Mouse (Mus musculus): ENCODE data around the gene Ciao1.
"Not testable (repeated sequence)": the region's sequence is repeated elsewhere in the genome, so short reads cannot be mapped to it uniquely, and the experiment has no call there.

Gene Ciao1

DNA sequence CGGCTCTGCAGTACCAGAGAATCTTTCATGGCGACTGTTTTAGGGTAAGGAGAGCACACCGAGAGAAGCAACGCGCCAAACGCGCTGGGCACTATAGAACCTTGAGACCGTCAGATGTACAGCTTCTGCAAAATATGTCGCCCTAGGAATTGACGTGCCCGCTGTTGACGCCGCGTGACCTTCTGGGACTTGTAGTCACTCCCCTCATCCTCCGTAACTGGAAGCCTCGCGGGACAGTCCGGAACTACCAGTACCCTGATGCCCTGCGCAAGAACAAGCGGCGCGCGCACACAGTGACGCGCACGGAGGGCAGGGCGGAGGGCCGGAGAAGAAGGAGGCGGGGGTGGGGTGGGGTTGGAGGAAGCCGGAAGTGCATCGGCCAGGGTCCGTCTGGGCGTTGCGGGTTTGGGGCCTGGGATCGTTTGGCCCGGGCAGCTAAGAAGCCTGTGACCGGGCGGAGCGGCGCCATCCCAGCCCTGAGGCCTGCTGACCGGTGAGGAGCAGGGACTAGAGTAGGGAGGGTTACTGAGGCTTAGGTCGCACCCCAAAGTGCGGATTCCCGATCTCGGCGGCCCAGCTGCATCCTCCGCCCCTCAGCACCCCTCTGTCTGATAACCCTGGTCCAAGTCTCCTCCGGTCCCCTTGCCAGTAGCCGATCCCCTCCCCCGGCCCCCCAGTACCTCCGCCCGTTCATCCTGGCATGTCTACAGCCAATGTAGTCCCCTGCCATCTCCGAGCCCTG lies at the start of gene Ciao1, which contains the start of gene Tmem127:
Gene Ciao1, minus strand, starts transcription at position 225 of the 742 bp plus-strand sequence.
Gene Tmem127, plus strand, starts transcription at position 317 of the 742 bp plus-strand sequence.
- DNase-seq (ENCODE audit: low read depth, low spot score), result peak; percentile 99
- Histone ChIP-seq H3K36me3 (ENCODE audit: control insufficient read depth, insufficient read depth, low read length, poor library complexity, severe bottlenecking) (peaks cover 15% of the 10 kb centered on the region), H3K27me3 (ENCODE audit: control insufficient read depth, insufficient read depth, low read length, poor library complexity, severe bottlenecking) (no peaks in the 10 kb centered on the region)

DNA sequence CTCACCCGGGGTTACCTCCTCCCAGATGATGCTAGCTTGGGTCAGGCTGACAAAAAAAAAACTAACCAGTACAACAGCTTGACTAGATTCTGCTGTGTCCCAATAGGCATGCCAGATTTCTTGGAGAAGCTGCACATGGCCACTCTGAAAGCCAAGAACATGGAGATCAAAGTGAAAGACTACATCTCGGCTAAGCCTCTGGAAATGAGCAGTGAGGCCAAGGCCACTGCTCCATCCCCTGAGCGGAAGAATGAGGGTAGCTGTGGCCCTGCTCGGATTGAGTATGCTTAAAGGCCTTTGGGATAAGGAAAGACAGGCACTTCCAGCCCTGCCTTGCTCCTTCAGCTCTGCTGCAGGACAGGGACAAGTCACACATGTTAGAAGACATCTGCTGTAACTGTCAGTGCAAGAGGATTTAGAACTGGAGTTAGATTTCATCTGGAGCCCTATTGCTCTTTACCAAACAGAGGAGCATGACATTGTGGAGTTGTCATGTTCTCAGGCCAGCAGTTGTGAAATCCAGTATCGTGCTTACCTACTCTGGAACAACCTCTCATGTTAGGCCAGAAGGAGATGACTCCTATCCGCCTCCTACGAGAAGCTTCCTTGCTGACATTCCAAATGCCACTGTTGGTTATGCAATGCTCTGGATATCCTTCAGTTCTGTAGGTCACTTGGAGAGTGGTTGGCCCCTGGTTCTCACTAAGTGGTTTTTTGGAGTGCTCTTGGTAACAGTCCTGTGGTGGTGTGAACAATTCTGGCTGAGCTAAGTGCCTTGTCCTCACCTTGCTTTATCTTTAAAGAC lies 49.6 kb upstream of the Ciao1 start:
- H3K27me3 ChIP-seq (ENCODE audit: control insufficient read depth, insufficient read depth, low read length, poor library complexity, severe bottlenecking), result no peaks in the 10 kb centered on the region
- no peak for DNase-seq (ENCODE audit: low read depth, low spot score)
- peaks cover 6% of the 10 kb centered on the region for H3K36me3 ChIP-seq (ENCODE audit: control insufficient read depth, insufficient read depth, low read length, poor library complexity, severe bottlenecking)

- DNase-seq (ENCODE audit: low read depth, low spot score), result no peak
- H3K36me3 ChIP-seq (ENCODE audit: control insufficient read depth, insufficient read depth, low read length, poor library complexity, severe bottlenecking), result peaks cover 13% of the 10 kb centered on the region
- H3K27me3 ChIP-seq (ENCODE audit: control insufficient read depth, insufficient read depth, low read length, poor library complexity, severe bottlenecking), result no peaks in the 10 kb centered on the region
Measured at GRCm38 (mm10) chr2:127292250-127292649, 44.6 kb upstream of the Ciao1 start.

GRCm38 (mm10) chr2:127278162-127278561 lies 30.5 kb upstream of the Ciao1 start:
- Histone ChIP-seq H3K27me3 (ENCODE audit: control insufficient read depth, insufficient read depth, low read length, poor library complexity, severe bottlenecking) (no peaks in the 10 kb centered on the region), H3K36me3 (ENCODE audit: control insufficient read depth, insufficient read depth, low read length, poor library complexity, severe bottlenecking) (no peaks in the 10 kb centered on the region)
- no peak for DNase-seq (ENCODE audit: low read depth, low spot score)

GRCm38 (mm10) chr2:127275551-127276320 lies 28.1 kb upstream of the Ciao1 start:
- no peak for DNase-seq (ENCODE audit: low read depth, low spot score)
- H3K27me3 ChIP-seq (ENCODE audit: control insufficient read depth, insufficient read depth, low read length, poor library complexity, severe bottlenecking), result no peaks in the 10 kb centered on the region
- no peaks in the 10 kb centered on the region for H3K36me3 ChIP-seq (ENCODE audit: control insufficient read depth, insufficient read depth, low read length, poor library complexity, severe bottlenecking)

- no peak for DNase-seq (ENCODE audit: low read depth, low spot score)
- Histone ChIP-seq H3K27me3 (ENCODE audit: control insufficient read depth, insufficient read depth, low read length, poor library complexity, severe bottlenecking) (no peaks in the 10 kb centered on the region), H3K36me3 (ENCODE audit: control insufficient read depth, insufficient read depth, low read length, poor library complexity, severe bottlenecking) (no peaks in the 10 kb centered on the region)
Measured at GRCm38 (mm10) chr2:127274590-127274989, 27.0 kb upstream of the Ciao1 start.

DNA sequence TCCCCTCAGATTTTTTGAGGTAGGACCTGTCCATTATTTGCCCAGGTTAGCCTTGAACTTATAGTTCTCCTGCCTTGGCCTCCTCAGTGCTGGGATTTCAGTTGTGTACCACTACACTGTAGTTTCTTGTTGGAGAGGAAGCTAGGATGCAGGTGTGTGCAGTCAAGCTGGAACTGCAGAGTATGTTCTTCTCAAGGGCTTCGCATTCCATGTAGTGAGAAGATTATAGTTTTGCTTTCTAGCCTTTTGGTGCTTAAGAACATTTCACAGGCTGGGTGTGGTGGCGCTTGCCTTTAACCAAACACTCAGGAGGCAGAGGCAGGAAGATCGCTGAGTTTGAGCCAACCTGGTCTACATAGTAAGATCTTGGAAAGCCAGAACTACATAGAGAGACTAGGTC lies 25.2 kb upstream of the Ciao1 start:
- H3K36me3 ChIP-seq (ENCODE audit: control insufficient read depth, insufficient read depth, low read length, poor library complexity, severe bottlenecking), result no peaks in the 10 kb centered on the region
- peak; percentile 29 for DNase-seq (ENCODE audit: low read depth, low spot score)
- no peaks in the 10 kb centered on the region for H3K27me3 ChIP-seq (ENCODE audit: control insufficient read depth, insufficient read depth, low read length, poor library complexity, severe bottlenecking)

DNA sequence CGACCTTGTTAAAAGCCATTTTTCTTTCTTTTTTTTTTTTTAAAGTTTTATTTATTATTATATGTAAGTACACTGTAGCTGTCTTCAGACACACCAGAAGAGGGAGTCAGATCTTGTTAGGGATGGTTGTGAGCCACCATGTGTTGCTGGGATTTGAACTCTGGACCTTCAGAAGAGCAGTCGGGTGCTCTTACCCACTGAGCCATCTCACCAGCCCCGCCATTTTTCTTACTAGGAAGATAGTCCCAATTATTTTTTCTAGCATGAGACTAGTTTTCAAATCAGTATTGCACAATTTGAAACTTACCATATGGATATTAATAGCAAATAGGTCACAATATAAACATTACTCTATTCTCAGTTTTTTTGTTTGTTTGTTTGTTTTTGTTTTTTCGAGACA lies 24.4 kb upstream of the Ciao1 start:
- H3K36me3 ChIP-seq (ENCODE audit: control insufficient read depth, insufficient read depth, low read length, poor library complexity, severe bottlenecking); DNase-seq (ENCODE audit: low read depth, low spot score); H3K27me3 ChIP-seq (ENCODE audit: control insufficient read depth, insufficient read depth, low read length, poor library complexity, severe bottlenecking): not testable (repeated sequence)

GRCm38 (mm10) chr2:127271042-127271515 lies 23.5 kb upstream of the Ciao1 start:
- no peaks in the 10 kb centered on the region for H3K27me3 ChIP-seq (ENCODE audit: control insufficient read depth, insufficient read depth, low read length, poor library complexity, severe bottlenecking)
- DNase-seq (ENCODE audit: low read depth, low spot score), result peak; percentile 24

GRCm38 (mm10) chr2:127270300-127271041 lies 22.9 kb upstream of the Ciao1 start:
- Histone ChIP-seq H3K27me3 (ENCODE audit: control insufficient read depth, insufficient read depth, low read length, poor library complexity, severe bottlenecking) (no peaks in the 10 kb centered on the region), H3K36me3 (ENCODE audit: control insufficient read depth, insufficient read depth, low read length, poor library complexity, severe bottlenecking) (no peaks in the 10 kb centered on the region)
- peak; percentile 90 for DNase-seq (ENCODE audit: low read depth, low spot score)

More at GRCm38 (mm10) chr2:127271042-127271515, 23.5 kb upstream of the Ciao1 start:
- no peaks in the 10 kb centered on the region for H3K36me3 ChIP-seq (ENCODE audit: control insufficient read depth, insufficient read depth, low read length, poor library complexity, severe bottlenecking)

DNA sequence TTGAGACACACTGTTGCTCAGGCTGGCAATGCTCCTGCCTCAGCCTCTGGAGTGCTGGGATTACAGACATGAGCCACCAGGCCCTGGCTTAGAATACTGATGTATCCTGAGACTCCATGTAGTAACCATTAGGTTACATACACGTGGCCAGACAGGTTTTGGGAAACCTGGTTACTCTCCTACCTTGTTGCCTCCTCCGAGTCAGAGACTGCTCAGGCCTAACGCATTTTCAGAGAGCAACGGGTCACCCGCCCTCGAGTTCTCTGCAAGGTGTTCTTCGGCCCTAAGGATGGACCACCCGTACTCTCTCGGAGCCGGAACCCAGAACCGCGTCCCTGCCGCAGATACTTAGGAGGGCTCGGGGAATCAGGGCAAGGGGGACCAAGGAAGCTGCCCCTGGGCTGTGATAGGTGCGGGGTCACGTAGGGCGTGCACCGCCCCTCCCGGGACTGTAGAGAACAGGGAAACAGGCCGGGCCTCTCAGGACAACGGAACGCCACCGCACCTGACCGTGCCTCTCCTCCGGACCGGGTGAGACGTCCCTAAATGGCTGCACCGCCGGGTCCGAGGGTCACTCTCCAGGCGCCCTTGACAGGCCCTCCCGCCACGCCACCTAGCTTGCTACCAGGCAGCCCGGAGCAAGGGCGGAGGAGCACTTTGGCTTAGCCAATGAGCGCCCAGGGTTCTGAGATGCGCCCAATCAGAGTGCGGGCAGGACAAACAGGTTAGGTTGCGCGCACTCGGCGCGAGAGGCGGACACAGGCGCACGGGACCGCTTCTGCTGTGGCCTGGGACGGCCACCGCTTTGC lies 22.1 kb upstream of the Ciao1 start, which contains the start of gene Stard7:
Gene Stard7, plus strand, starts transcription at position 728 of the 809 bp plus-strand sequence.
- peak; percentile 98 for DNase-seq (ENCODE audit: low read depth, low spot score)
- Histone ChIP-seq H3K27me3 (ENCODE audit: control insufficient read depth, insufficient read depth, low read length, poor library complexity, severe bottlenecking) (no peaks in the 10 kb centered on the region), H3K36me3 (ENCODE audit: control insufficient read depth, insufficient read depth, low read length, poor library complexity, severe bottlenecking) (no peaks in the 10 kb centered on the region)

DNA sequence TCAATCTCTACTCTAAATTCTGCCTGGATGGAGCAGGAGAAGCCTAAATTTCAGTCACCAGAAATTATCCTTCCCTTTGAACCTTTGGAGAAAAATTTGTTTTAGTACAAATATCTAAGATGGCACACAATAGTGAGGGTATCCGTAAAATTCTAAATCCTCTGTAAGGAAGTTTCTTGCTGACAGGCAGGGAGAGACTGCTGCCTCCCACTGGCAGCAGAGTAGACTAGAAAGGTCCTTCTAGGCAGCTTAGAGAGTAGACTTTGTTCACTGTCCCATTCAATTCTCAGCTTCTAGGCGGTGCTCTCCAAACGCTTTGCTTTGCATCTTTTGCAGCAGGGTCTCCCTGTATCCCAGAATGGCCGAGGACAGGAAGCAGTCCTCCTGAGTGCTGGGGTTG lies 20.2 kb upstream of the Ciao1 start:
- no peak for DNase-seq (ENCODE audit: low read depth, low spot score)
- H3K36me3 ChIP-seq (ENCODE audit: control insufficient read depth, insufficient read depth, low read length, poor library complexity, severe bottlenecking), result no peaks in the 10 kb centered on the region

DNA sequence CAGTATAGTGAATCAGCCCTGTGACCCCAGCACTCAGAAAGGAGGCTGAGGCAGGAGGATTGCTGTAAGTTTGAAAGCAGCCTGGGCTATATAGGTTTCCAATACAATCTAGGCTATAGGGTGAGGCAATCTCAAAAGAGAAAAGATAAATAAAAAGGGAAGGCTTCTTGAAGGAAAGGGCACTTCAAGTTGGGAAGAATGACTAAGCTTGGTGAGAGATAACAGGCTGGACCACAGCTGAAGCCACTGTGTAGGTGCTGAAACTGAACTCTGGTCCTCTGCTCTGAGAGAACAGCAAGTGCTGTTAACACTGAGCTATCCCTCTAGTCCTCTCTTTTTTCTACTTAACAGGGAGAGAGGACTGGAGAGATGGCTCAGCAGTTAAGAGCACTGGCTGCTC lies 14.9 kb upstream of the Ciao1 start:
- Histone ChIP-seq H3K36me3 (ENCODE audit: control insufficient read depth, insufficient read depth, low read length, poor library complexity, severe bottlenecking) (peaks cover 3% of the 10 kb centered on the region), H3K27me3 (ENCODE audit: control insufficient read depth, insufficient read depth, low read length, poor library complexity, severe bottlenecking) (no peaks in the 10 kb centered on the region)
- no peak for DNase-seq (ENCODE audit: low read depth, low spot score)

More for the DNA sequence above, 20.2 kb upstream of the Ciao1 start:
- H3K27me3 ChIP-seq (ENCODE audit: control insufficient read depth, insufficient read depth, low read length, poor library complexity, severe bottlenecking), result no peaks in the 10 kb centered on the region
